Comparison of ENCODE assay signal across 17 mouse cellular contexts in the genomic region with DNA sequence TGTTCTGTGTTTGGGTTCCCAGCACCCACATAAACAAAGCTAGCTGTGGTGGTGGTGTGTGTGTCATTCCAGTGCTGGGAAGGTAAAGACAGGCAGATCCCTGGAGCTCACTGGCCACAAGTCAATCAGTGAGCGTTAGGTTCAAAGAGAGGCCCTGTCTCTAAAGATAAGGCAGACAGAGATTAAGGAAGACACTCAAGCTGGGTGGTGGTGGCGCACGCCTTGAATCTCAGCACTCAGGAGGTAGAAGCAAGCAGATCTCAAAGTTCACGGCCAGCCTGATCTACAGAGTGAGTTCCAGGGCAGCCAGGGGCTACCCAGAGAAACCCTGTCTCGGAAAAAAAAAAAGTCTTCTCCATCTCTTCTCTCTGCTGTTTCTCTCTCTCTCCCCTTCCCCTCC.
"Had no signal": no experiment of that assay in that cellular context is flagged by ENCODE, and none has a peak within 500 bp of the region (broad histone marks: within the 10 kb centered on the region; RNA-seq: fewer than 3 reads in every experiment).

No protein-coding gene starts in this region.

- H3K4me3 ChIP-seq: myocyte; neural tube, embryonic 12.5 days; stomach, embryonic 15.5 days had no signal

- H3K4me1 ChIP-seq: neural tube, embryonic 12.5 days; stomach, embryonic 15.5 days had no signal

- ATAC-seq: midbrain, embryonic 16.5 days had no signal

- H3K36me3 ChIP-seq: neural tube, embryonic 12.5 days; stomach, embryonic 15.5 days had no signal

- DNase-seq: lung, adult 18-20 months; lung, embryonic 14.5 days; lung, postnatal 10 days; lung, postnatal 4 days; midbrain, embryonic 14.5 days; right cerebral cortex, postnatal 14 days; thymus, adult 2 months; thymus, postnatal 25 days; thymus, postnatal 4 days had no signal

- H3K4me2 ChIP-seq: lung, embryonic 14.5 days; midbrain, embryonic 11.5 days; neural tube, embryonic 12.5 days; stomach, embryonic 15.5 days had no signal

- H3K9me3 ChIP-seq: megakaryocyte, embryonic 14.5 days; neural tube, embryonic 12.5 days; stomach, embryonic 15.5 days had no signal

- H3K27me3 ChIP-seq: neural tube, embryonic 12.5 days; stomach, embryonic 15.5 days had no signal

- H3K9ac ChIP-seq: liver, embryonic 14.5 days; lung, embryonic 14.5 days; neural tube, embryonic 12.5 days; stomach, embryonic 15.5 days had no signal

- H3K27ac ChIP-seq: liver, embryonic 14.5 days; neural tube, embryonic 12.5 days; stomach, embryonic 15.5 days; stomach, postnatal 0 days had no signal
